Mouse (Mus musculus) lung, adult 2 months (tissue): Measurements from ENCODE around the gene Myl9.

Experiments
- CTCF ChIP-seq: fragments of 200-500 bp; IDR thresholded peaks from 2 replicates; pipeline ENCODE4 v1.5.1; 2011; ENCODE audit warnings: mild to moderate bottlenecking, low read length, control low read depth; ENCODE audit not compliant: insufficient read depth
- POLR2A ChIP-seq: fragments of 200-500 bp; IDR thresholded peaks from 2 replicates; pipeline ENCODE4 v1.6.1; 2011; ENCODE audit warnings: low read depth, mild to moderate bottlenecking, control low read depth, low read length, borderline replicate concordance; ENCODE audit errors: extremely low read depth

DNA sequence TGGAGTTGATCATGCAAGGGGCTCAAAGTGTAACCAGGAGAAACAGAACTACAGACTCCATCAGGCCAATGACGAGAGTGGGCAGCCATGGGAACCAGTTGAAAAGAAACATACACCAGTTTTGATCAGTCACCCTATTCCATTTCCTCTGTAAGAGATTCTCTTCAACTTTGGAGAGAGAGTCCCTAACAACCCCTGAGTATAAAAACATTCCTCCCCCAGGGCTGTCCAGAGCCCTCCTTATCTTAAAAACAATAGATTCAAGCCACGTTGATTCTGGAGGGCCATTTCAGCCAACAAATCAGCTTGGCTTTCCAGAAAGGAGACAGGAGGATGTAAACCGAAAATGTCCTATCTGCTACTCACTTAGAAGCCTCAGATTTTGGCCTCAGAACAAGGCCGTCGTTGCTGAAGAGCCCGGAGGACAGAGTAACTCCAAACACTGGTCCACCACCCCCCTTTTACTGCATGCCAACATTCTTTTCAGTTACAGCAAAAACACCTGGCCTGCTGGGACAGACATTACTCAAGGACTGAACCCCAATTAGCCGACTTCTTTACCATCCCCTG lies 8.9 kb downstream of the Myl9 start:
- TF ChIP-seq POLR2A, result no peak
- TF ChIP-seq CTCF, result no peak
